Mouse (Mus musculus): ENCODE data around the gene Akap7. TPM values are rescaled to one million over a fixed set of nuclear protein-coding genes. Genes with fewer than 3 reads are reported as not detected.

Akap7 gene
- total and polyA plus RNA-seq, 3 experiments: 1.9 to 7.7 TPM; not detected in 1

GRCm38 (mm10) chr10:25253474-25253873, 54.2 kb downstream of the Akap7 start:
- Histone ChIP-seq H3K27me3 (ENCODE audit: control insufficient read depth in 1 of 2, insufficient read depth in 2 of 2, low read length in 2 of 2) (no peaks in the 10 kb centered on the region), H3K9me3 (replicated peaks; ENCODE audit: insufficient read depth, low read length) (no peaks in the 10 kb centered on the region), H3K9ac (ENCODE audit: control insufficient read depth, low read depth, low read length, poor library complexity, severe bottlenecking) (no peak overlapping the region), H3K36me3 (ENCODE audit: control insufficient read depth in 1 of 2, insufficient read depth in 2 of 2, low read length in 2 of 2) (peaks cover 0 to 10% of the 10 kb centered on the region in 2 experiments; a peak in 2 of 4 replicates), H3K4me3 (ENCODE audit: control insufficient read depth in 1 of 2, insufficient read depth in 1 of 2, low read depth in 2 of 2, low read length in 2 of 2) (no peak overlapping the region), H3K27ac (ENCODE audit: control insufficient read depth, low read depth, low read length) (no peak overlapping the region), H3K4me1 (ENCODE audit: control insufficient read depth in 1 of 2, insufficient read depth in 2 of 2, low read length in 2 of 2) (peaks cover 0 to 12% of the 10 kb centered on the region in 2 experiments; a peak in 2 of 4 replicates), H3K79me2 (ENCODE audit: control insufficient read depth, insufficient read depth, low read length, poor library complexity) (no peaks in the 10 kb centered on the region)
- no peak for TF ChIP-seq JUND (IDR thresholded peaks at IDR 0.05; ENCODE audit: low read depth, low read length)
- TF ChIP-seq MAZ (IDR thresholded peaks at IDR 0.05; ENCODE audit: low read depth, low read length): no peak
- peak; percentile 68 to 83 for TF ChIP-seq EP300 (IDR thresholded peaks at IDR 0.05; ENCODE audit: low read depth in 1 of 2, low read length in 2 of 2)
- peak; percentile 76 for TF ChIP-seq GATA1 (IDR thresholded peaks at IDR 0.05; ENCODE audit: low read depth, low read length)
- TF ChIP-seq MYC (IDR thresholded peaks at IDR 0.05; ENCODE audit: low read depth, low read length): no peak
- no peak for TF ChIP-seq CTCF (IDR thresholded peaks at IDR 0.05 in 2 of 3, conservative IDR thresholded peaks at IDR 0.05 in 1 of 3; ENCODE audit: control insufficient read depth in 1 of 3, insufficient read depth in 1 of 3, low read depth in 2 of 3, low read length in 3 of 3, poor library complexity in 1 of 3, severe bottlenecking in 1 of 3)
- peak; percentile 84 for TF ChIP-seq TAL1 (IDR thresholded peaks at IDR 0.05; ENCODE audit: low read length)
- no peak for TF ChIP-seq UBTF (IDR thresholded peaks at IDR 0.05; ENCODE audit: borderline replicate concordance, insufficient read depth, low read depth, low read length)
- TF ChIP-seq TCF12 (IDR thresholded peaks at IDR 0.05; ENCODE audit: low read depth, low read length): peak; percentile 85
- no peak for TF ChIP-seq SMC3 (IDR thresholded peaks at IDR 0.05; ENCODE audit: low read depth, low read length)
- TF ChIP-seq ZC3H11A (IDR thresholded peaks at IDR 0.05; ENCODE audit: low read depth, low read length): no peak
- TF ChIP-seq ETS1 (IDR thresholded peaks at IDR 0.05; ENCODE audit: low read depth, low read length): peak; percentile 41; the same call in 1 of the 2 replicates
- peak; percentile 77 for DNase-seq (ENCODE audit: low read depth, low spot score)

- no peak for TF ChIP-seq USF1 (IDR thresholded peaks at IDR 0.05; ENCODE audit: low read depth, low read length)
- Histone ChIP-seq H3K36me3 (ENCODE audit: control insufficient read depth in 1 of 2, insufficient read depth in 2 of 2, low read length in 2 of 2) (peaks cover 0 to 10% of the 10 kb centered on the region in 2 experiments; a peak in 2 of 4 replicates), H3K9ac (ENCODE audit: control insufficient read depth, low read depth, low read length, poor library complexity, severe bottlenecking) (no peak overlapping the region), H3K27me3 (ENCODE audit: control insufficient read depth in 1 of 2, insufficient read depth in 2 of 2, low read length in 2 of 2) (no peaks in the 10 kb centered on the region), H3K27ac (ENCODE audit: control insufficient read depth, low read depth, low read length) (no peak overlapping the region), H3K4me3 (ENCODE audit: control insufficient read depth in 1 of 2, insufficient read depth in 1 of 2, low read depth in 2 of 2, low read length in 2 of 2) (no peak overlapping the region), H3K4me1 (ENCODE audit: control insufficient read depth in 1 of 2, insufficient read depth in 2 of 2, low read length in 2 of 2) (peaks cover 0 to 12% of the 10 kb centered on the region in 2 experiments; a peak in 2 of 4 replicates), H3K79me2 (ENCODE audit: control insufficient read depth, insufficient read depth, low read length, poor library complexity) (no peaks in the 10 kb centered on the region), H3K9me3 (replicated peaks; ENCODE audit: insufficient read depth, low read length) (no peaks in the 10 kb centered on the region)
- no peak for DNase-seq (ENCODE audit: low read depth, low spot score)
Observed at GRCm38 (mm10) chr10:25253006-25253405, 54.7 kb downstream of the Akap7 start.

- no peaks in the 10 kb centered on the region for H3K79me2 ChIP-seq (ENCODE audit: control insufficient read depth, insufficient read depth, low read length, poor library complexity)
- H3K9ac ChIP-seq (ENCODE audit: control insufficient read depth, low read depth, low read length, poor library complexity, severe bottlenecking): no peak overlapping the region
- H3K27me3 ChIP-seq (ENCODE audit: control insufficient read depth in 1 of 2, insufficient read depth in 2 of 2, low read length in 2 of 2): no peaks in the 10 kb centered on the region
- TF ChIP-seq ZC3H11A (IDR thresholded peaks at IDR 0.05; ENCODE audit: low read depth, low read length): peak; percentile 31; the same call in 1 of the 2 replicates
- TF ChIP-seq USF2 (IDR thresholded peaks at IDR 0.05; ENCODE audit: borderline replicate concordance in 1 of 2, insufficient read depth in 1 of 2, low read depth in 1 of 2, low read length in 2 of 2): no peak
- TF ChIP-seq HCFC1 (IDR thresholded peaks at IDR 0.05; ENCODE audit: low read depth, low read length): no peak
- peak; percentile 84 to 87 (median 87) for TF ChIP-seq CTCF (IDR thresholded peaks at IDR 0.05 in 2 of 3, conservative IDR thresholded peaks at IDR 0.05 in 1 of 3; ENCODE audit: control insufficient read depth in 1 of 3, insufficient read depth in 1 of 3, low read depth in 2 of 3, low read length in 3 of 3, poor library complexity in 1 of 3, severe bottlenecking in 1 of 3)
- TF ChIP-seq TBP (IDR thresholded peaks at IDR 0.05; ENCODE audit: low read depth, low read length): 0 out of 2 replicates have a peak, but pooled peaks have one; percentile 16
- no peak for TF ChIP-seq MAZ (IDR thresholded peaks at IDR 0.05; ENCODE audit: low read depth, low read length)
- TF ChIP-seq SIN3A (IDR thresholded peaks at IDR 0.05; ENCODE audit: low read length): no peak
- peak; percentile 62 for TF ChIP-seq SMC3 (IDR thresholded peaks at IDR 0.05; ENCODE audit: low read depth, low read length)
- no peak for TF ChIP-seq KAT2A (conservative IDR thresholded peaks at IDR 0.05; ENCODE audit: low read depth, low read length)
- TF ChIP-seq GABPA (IDR thresholded peaks at IDR 0.05; ENCODE audit: low read depth, low read length): no peak
- TF ChIP-seq RAD21 (IDR thresholded peaks at IDR 0.05; ENCODE audit: low read depth, low read length): peak; percentile 74
- TF ChIP-seq CHD1 (IDR thresholded peaks at IDR 0.05; ENCODE audit: low read depth, low read length): no peak
- TF ChIP-seq ZKSCAN1 (IDR thresholded peaks at IDR 0.05; ENCODE audit: low read depth, low read length): no peak
- TF ChIP-seq MAFK (IDR thresholded peaks at IDR 0.05; ENCODE audit: borderline replicate concordance, low read depth, low read length): no peak
- no peak for TF ChIP-seq RCOR1 (IDR thresholded peaks at IDR 0.05; ENCODE audit: low read depth, low read length)
- peaks cover 0 to 12% of the 10 kb centered on the region in 2 experiments; a peak in 2 of 4 replicates for H3K4me1 ChIP-seq (ENCODE audit: control insufficient read depth in 1 of 2, insufficient read depth in 2 of 2, low read length in 2 of 2)
- peaks cover 0 to 10% of the 10 kb centered on the region in 2 experiments; a peak in 2 of 4 replicates for H3K36me3 ChIP-seq (ENCODE audit: control insufficient read depth in 1 of 2, insufficient read depth in 2 of 2, low read length in 2 of 2)
- peak; percentile 90 for DNase-seq (ENCODE audit: low read depth, low spot score)
- no peak overlapping the region for H3K27ac ChIP-seq (ENCODE audit: control insufficient read depth, low read depth, low read length)
- no peaks in the 10 kb centered on the region for H3K9me3 ChIP-seq (replicated peaks; ENCODE audit: insufficient read depth, low read length)
- no peak overlapping the region for H3K4me3 ChIP-seq (ENCODE audit: control insufficient read depth in 1 of 2, insufficient read depth in 1 of 2, low read depth in 2 of 2, low read length in 2 of 2)
Observed at GRCm38 (mm10) chr10:25250108-25250507, 57.6 kb downstream of the Akap7 start.
